Mouse (Mus musculus) T-helper 1 cell (primary cell): Measurements from ENCODE around the gene Mta1.

Experiments used
- in situ Hi-C: fragments of 300-600 bp; cut with MboI, MseI; formaldehyde crosslinking; loops from one replicate; pipeline ENCODE4 v1.15.1; 2025; ENCODE audit warnings: high pct_unique_total_duplicates

The Mta1 gene

GRCm38 (mm10) chr12:113148381-113149035 lies 50.4 kb downstream of the Mta1 start:
- in situ Hi-C loops: no loop called here

DNA sequence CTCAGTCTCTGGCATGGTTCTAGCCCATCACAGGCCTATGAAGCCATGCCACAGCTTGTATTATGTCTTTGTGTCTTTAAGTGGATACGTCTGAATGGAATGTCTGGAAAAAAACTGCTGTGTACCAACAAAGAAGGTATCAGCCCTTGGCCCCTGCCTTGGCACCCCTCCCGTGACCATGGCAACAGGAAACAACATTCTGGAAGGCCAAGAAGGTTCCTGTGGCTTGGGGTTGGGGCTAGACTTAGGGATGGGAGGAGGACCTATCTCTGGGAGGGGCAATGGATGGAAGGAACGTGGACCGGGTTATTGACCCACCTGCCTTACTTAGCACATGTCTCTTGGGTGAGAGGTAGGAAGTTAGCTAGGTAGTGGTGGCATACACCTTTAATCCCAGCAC lies 51.3 kb downstream of the Mta1 start:
- in situ Hi-C loops: no loop called here

DNA sequence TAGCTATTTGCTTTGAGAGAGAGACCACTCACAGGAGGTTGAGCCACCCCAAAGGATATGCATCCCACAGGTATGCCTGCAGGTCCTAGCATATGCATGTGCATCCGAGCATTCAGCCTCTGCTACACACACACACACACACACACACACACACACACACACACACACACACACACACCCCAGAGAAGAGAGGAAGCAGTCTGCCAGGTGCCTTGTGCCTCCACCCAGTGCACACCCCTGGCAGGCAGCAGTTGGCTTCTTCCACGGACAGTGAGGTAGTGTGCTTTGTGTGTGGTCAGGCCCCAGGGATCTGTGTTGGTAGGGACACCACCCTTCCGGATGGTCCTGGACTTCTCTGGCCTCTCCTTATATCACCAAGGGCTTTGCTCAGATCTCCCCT lies 51.8 kb downstream of the Mta1 start:
- in situ Hi-C loops: no loop called here

DNA sequence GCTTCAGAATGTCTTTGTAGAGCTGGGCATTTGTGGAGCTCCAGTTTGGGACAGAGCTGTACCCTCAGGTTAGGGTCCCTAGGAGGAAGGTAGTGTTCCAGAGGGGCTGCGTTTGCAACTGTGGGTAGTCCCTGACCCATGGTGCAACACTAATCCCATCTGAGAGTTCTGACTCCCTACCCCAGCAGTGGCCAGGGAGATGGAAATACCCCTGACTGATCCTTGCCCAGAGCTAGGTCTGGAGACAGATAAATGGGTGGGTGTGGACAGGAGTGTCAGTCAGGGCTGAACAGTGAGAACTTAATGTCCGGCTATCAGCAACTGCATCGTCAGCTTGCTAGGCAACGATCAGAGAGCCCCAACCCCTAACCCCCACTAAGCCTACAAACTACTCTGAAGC lies 52.5 kb downstream of the Mta1 start:
- in situ Hi-C loops: no loop called here

DNA sequence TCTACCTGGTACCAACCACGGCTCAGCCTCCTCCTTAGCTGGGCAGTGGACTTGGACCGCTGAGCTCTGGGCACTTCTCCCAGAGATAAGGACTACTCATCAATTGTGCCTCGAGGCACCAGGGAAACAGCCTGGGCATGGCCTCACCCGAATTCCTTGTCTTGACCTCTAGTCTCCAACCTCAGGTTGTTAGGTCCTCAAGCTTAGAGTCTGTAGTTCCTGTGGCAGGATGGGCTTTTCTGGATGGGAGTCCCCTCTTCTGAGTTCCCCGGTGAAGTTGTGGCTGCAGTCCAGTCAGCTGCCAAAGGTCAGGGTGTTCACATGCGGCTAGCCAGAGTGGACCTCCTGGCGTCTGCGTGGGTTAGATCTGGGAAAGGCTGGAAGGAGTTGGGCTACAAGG lies 53.0 kb downstream of the Mta1 start:
- in situ Hi-C loops: no loop called here

GRCm38 (mm10) chr12:113151661-113152271 lies 53.7 kb downstream of the Mta1 start:
- in situ Hi-C loops: no loop called here

- in situ Hi-C loops: no loop called here
These were observed 54.2 kb downstream of the Mta1 start for GRCm38 (mm10) chr12:113152272-113152661.

- in situ Hi-C loops: no loop called here
These were observed 55.0 kb downstream of the Mta1 start for GRCm38 (mm10) chr12:113152991-113153525.

- in situ Hi-C loops: no loop called here
These were observed 55.9 kb downstream of the Mta1 start for GRCm38 (mm10) chr12:113153971-113154370.

DNA sequence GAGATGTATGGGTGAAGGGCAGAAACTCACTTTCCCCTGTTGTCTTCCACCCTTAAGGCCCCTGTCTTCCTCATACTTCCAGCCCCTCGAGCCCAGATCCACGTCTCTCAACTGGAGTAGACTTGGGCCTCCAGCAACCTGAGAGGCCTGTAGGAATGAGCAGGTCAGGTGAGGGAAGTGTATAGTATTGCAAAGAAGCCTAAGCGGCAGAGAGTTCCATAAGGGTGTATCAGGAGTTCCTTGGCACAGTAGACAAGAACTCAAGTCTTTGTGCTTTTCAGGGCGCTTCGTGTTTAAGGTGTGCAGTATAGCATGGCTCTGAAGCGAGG lies 56.6 kb downstream of the Mta1 start:
- in situ Hi-C loops: no loop called here

DNA sequence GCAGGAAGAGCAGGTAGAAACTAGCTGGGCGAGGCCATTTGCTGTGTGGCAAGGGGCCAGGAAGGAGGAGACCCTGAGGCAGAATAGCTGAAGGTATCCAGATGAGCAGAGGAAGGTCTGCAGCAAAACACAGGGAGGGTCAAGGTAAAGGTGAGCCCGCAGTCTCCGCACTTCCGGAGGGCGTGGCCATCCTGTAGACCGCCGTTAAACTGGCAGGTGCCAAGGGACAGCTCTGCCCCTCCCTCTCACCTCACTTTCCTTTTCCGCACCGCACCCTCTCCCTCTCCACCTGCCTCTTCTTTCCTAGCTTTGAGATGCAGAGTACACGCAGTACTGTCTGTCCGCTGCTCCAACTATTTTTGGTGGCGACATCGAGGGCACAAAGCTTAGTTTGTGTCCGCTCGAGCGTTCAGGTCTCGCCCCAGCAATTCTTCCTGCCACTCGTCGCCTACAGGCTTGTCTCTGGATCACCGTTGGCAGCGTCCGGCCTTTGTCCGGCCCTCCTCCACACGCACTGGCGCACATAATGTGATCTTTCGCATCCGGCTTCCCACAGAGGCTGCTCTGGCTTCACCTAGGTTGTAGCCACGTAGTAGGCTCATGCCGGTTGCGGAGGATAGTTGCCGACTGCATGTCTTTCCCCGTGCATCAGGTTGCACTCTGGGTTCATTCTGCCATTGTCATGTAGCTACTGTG lies 57.1 kb downstream of the Mta1 start:
- in situ Hi-C loops: no loop called here

DNA sequence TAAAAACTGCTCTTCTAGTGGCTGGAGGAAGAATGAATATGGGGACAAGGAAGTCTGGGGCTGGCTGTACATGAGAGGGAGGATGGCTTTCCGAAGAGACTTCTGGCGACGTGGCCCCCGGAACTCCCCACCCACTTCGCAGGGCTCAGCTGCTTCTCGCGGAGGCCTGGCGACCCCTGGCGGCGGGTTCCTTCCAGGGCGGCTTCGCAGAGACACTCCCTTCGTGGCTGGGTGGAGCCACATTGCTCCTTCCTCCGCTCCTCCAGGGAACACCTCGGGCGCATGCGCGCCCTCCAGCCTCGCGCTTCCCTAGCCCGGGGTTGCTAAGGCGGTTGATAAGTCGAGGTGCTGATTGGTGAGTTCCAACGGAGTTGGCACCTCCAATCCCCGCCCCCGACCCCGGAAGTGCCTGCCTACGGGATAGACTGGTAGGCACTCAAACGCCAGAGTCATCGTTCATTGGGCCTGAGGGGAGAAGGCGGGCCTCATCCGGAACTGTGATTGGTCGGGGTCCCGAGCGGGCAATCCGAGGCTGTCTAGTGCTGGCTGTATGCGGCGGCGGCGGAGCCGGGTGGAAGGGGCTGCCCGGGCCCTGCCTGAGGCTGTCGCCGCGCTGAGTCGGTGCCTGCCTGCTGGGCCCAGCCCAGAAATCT lies 57.9 kb downstream of the Mta1 start, which contains the start of gene Tedc1:
Gene Tedc1, plus strand, starts transcription at position 535 of the 653 bp plus-strand sequence.
- in situ Hi-C loops: no loop called here

GRCm38 (mm10) chr12:113156540-113156929 lies 58.5 kb downstream of the Mta1 start:
- in situ Hi-C loops: no loop called here

GRCm38 (mm10) chr12:113157002-113157401 lies 58.9 kb downstream of the Mta1 start:
- in situ Hi-C loops: no loop called here

GRCm38 (mm10) chr12:113157521-113157920 lies 59.4 kb downstream of the Mta1 start:
- in situ Hi-C loops: no loop called here

DNA sequence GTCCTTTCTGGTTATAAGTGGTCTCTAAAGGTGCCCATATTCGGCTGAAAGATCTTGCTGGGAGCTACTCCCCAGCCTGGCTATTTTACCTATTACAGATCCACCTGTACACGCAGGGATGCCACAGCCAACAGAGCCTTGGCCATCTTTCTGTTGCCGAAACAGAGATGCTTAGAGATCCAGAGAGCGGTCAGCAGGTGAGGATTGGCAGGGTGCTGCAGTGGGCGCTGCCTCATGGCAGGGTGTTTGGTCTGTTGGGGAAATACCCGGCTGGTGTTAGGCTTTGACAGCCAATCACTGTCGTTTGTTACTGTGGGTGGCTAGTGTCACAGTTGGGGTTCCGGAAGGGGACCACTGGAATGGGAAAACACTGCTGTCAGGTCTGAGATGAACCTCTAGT lies 59.9 kb downstream of the Mta1 start:
- in situ Hi-C loops: no loop called here

GRCm38 (mm10) chr12:113163561-113164006 lies 65.5 kb downstream of the Mta1 start:
- in situ Hi-C loops: no loop called here

- in situ Hi-C loops: no loop called here
These were observed 70.0 kb downstream of the Mta1 start for GRCm38 (mm10) chr12:113168031-113168536.

DNA sequence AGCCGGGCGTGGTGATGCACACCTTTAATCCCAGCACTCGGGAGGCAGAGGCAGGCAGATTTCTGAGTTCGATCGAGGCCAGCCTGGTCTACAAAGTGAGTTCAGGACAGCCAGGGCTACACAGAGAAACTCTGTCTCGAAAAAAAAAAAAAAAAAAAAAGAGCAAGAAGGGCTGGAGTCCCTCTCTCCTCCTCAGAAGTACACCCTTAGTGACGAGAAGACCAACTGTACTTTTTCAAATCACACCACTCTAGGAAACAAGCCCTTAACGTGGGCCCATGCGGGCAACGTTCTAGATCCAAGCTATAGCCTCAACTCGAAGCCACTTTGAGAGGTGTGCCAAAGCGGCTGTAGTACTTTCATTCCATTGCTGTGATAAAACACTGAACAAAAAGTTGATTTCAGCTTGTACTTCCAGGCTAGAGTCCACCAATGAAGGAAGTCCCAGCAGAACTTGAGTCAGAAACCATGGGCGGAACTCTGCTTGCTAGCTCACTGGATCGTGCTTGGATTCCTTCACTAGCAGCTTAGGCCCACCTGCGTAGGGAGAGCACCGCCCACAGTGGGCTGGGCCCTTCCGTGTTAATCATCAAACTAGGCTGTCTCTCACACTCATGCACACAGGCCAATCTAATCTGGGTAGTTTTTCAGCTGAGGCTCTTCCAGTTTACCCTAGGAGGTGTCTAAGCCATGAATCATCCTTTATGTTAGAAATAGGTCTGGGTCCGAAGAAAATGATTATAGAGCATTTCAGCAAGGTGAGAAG lies 79.1 kb downstream of the Mta1 start:
- in situ Hi-C loops: no loop called here

GRCm38 (mm10) chr12:113181020-113181419 lies 82.9 kb downstream of the Mta1 start:
- in situ Hi-C loops: no loop called here

DNA sequence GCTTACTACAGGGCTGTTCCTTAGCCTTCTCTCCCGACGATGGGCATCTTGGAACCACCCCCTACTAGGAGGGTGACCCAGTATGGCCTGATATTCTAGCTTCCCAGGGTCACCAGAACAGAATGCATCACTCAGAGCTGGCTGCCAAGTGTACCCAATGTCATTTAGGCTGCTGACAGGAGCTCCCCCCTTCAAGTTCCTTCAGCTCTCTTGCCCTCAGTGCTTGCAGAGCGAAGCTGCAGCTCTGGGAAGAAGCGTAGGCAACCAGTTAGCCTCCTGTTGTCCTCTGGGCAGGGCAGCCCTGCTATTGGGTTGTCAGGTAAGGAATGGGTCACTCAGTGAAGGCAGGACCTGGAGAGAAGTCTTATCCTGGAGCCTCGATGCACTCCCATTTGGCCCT lies 86.9 kb downstream of the Mta1 start:
- in situ Hi-C loops: no loop called here
